Mouse (Mus musculus) E14TG2a.4 (cell line): ENCODE results near the gene Cbs.

Experiments
- CTCF ChIP-seq: conservative IDR thresholded peaks from 2 replicates; pipeline ENCODE4 v1.5.1; 2014; ENCODE audit warnings: low read length
- NANOG ChIP-seq: IDR thresholded peaks from 2 replicates; pipeline ENCODE4 v1.6.1; 2014; ENCODE audit warnings: borderline replicate concordance, low read length, mixed read lengths
- POU5F1 ChIP-seq: IDR thresholded peaks from 2 replicates; pipeline ENCODE4 v1.6.1; 2014; ENCODE audit warnings: low read length, borderline replicate concordance

DNA sequence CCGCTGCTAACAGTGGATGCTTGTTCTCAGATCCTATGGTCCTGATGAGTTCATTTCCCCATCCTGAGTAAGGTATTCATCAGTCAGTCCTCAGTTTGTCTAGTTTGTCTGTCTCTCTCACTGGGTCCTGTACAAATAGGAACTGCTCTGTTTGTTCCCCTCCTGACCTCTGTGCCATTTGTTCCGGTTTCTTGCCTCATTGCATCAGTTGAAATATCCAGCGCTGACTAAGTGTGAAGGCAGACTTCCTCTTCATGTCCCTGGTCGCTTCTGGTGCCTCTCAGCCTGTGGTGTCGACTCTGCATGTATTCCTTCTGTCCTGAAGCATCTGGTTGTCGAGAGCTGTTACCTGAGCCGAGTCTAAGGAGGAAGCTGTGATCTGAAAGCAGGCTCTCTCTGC, 42.4 kb downstream of the Cbs start:
- TF ChIP-seq CTCF (no peak), NANOG (no peak), POU5F1 (no peak)
